Mouse (Mus musculus): ENCODE measurements at regions not wholly inside any gene's neighbourhood (a gene's known extent, or its start where the extent isn't known, plus 50 kb on each side); places are given as distances from the start of the nearest gene placed in this dataset.
A peak's percentile ranks its signal among the peaks of the same experiment; 100 is the strongest.

DNA sequence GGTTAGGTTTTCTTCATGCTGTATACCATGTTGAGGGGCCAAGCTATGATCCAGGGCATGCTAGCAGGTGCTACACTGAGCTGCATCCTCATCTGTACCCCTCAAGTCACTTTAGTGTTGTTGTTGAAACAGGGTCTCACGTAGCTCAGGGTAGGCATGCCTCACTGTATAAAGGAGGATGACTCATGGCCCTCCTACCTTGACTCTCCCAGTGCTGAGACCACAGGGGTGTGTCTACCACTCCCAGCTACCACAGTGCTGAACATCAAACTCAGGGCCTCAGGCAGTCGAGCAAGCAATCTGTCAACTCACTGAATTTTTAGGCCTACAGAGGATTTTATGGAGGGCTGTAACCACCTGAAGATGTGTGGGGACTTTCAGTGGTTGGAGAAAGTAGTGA lies 258.5 kb downstream of the Ankrd50 start:
- Histone ChIP-seq H3K9ac (no peak overlapping the region), H3K4me2 (no peak overlapping the region), H3K4me1 (ENCODE audit: insufficient read depth) (no peaks in the 10 kb centered on the region), H3K27ac (ENCODE audit: low read depth) (no peak overlapping the region), H3K4me3 (ENCODE audit: low read depth, low read length) (no peak overlapping the region), H3K27me3 (ENCODE audit: insufficient read depth, low read length) (no peaks in the 10 kb centered on the region), H3K9me3 (ENCODE audit: low read depth, low read length) (no peaks in the 10 kb centered on the region), H3K36me3 (ENCODE audit: insufficient read depth) (no peaks in the 10 kb centered on the region)
- ATAC-seq (ENCODE audit: insufficient read depth) (no peak), DNase-seq (no peak)
- 56% methylated on average over 2 of the region's 2 CpGs for WGBS
- no peak for TF ChIP-seq CTCF (IDR thresholded peaks at IDR 0.05; ENCODE audit: low read depth)

DNA sequence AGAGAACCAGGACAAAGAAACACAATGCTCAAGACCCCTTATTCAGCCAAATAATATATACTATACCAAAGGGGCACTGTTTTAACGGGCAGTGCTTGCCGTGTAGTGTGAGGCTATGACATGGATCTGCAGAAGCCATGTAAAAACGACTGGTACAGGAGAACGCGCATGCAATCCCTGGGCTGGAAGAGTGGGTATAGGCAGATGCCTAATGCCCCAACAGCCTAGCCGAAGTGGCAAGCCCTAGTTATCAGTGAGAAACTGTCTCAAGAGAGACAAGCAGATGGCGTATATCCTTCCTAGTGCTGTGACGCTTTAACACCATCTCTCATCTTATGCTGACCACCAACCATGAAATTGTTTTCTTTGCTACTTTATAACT lies 262.8 kb downstream of the Ankrd50 start:
- Histone ChIP-seq H3K27ac (ENCODE audit: low read depth) (no peak overlapping the region), H3K4me2 (peak overlapping the region; percentile 24; the same call in 1 of the 2 replicates), H3K9ac (no peak overlapping the region), H3K9me3 (ENCODE audit: low read depth, low read length) (no peaks in the 10 kb centered on the region), H3K4me3 (ENCODE audit: low read depth, low read length) (no peak overlapping the region), H3K4me1 (ENCODE audit: insufficient read depth) (no peaks in the 10 kb centered on the region), H3K27me3 (ENCODE audit: insufficient read depth, low read length) (no peaks in the 10 kb centered on the region), H3K36me3 (ENCODE audit: insufficient read depth) (no peaks in the 10 kb centered on the region)
- DNase-seq (no peak), ATAC-seq (ENCODE audit: insufficient read depth) (no peak; the same call in 1 of the 2 replicates)
- TF ChIP-seq CTCF (IDR thresholded peaks at IDR 0.05; ENCODE audit: low read depth) = no peak
- WGBS = 73% methylated on average over 8 of the region's 8 CpGs

DNA sequence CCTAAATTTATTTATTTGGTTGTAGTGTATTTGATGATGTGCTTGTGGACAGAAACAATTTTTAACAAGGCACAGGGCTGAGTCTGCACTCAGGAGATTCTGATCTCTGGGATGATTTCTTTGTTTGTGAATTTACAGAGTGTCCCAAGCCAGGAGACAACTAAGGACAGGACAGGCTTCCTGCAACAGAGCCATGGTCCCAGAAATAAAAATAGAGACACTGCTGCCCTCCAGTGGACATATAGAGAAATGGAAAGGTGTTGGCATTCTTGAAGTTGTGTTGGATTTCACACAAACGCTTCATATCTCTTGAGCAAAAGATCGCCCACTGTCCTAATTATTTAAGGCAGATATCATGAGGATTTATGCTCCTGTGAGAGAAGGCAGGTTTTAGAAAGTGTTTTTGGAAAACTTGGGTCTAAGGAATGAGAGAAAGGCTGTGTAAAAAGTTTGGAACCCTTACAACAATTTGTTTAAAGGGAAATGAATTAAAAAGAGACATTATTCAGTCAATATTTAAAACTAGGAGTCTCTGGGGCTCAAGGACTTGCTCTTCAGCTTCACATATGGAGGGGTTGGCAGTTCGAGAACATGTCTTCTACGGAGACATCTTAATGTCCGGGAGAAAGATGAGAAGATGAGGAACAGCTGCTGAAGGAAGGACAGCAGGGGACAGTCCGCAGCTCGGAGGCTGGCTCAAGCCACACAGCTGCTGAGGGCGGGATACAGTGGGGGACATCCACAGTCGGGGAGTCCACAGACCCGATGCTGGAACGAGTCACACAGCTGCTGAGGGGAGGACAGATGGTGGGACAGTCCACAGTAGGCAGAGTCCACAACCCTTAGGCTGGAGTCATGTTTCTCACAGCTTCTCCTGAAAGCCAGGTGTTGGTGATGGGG lies 263.5 kb downstream of the Ankrd50 start:
- no peak overlapping the region for H3K4me3 ChIP-seq (ENCODE audit: low read depth, low read length)
- H3K4me2 ChIP-seq = peak overlapping the region; percentile 24
- no peaks in the 10 kb centered on the region for H3K9me3 ChIP-seq (ENCODE audit: low read depth, low read length)
- H3K36me3 ChIP-seq (ENCODE audit: insufficient read depth) = no peaks in the 10 kb centered on the region
- H3K27ac ChIP-seq (ENCODE audit: low read depth) = no peak overlapping the region
- no peaks in the 10 kb centered on the region for H3K27me3 ChIP-seq (ENCODE audit: insufficient read depth, low read length)
- ATAC-seq (ENCODE audit: insufficient read depth) (peak; percentile 74; the same call in 1 of the 2 replicates), DNase-seq (peak; percentile 86)
- WGBS = 30% methylated on average over 11 of the region's 11 CpGs
- no peaks in the 10 kb centered on the region for H3K4me1 ChIP-seq (ENCODE audit: insufficient read depth)
- peak; percentile 85 for TF ChIP-seq CTCF (IDR thresholded peaks at IDR 0.05; ENCODE audit: low read depth)
- no peak overlapping the region; the same call in 1 of the 2 replicates for H3K9ac ChIP-seq

DNA sequence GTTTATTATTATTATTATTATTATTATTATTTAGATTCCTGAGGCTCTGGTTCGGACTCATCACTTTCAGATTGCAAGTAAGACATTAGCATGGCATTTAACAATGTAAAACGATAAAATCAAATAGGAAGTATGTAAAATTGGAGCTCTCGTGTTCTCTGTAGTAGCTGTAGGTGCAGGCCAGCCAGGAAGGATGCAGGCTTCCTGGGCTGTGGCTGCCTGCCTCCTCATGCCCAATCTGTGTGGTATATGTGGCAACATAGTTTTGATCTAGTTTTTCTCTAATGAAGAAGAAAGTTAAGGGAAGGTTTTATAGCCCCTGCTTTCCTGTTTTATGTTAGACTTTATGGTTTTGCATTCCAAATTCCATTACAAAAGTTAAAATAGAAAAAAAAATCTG lies 275.6 kb downstream of the Ankrd50 start:
- H3K4me3 ChIP-seq (ENCODE audit: low read depth, low read length) = no peak overlapping the region
- H3K4me2 ChIP-seq = no peak overlapping the region
- H3K27me3 ChIP-seq (ENCODE audit: insufficient read depth, low read length) = no peaks in the 10 kb centered on the region
- H3K27ac ChIP-seq (ENCODE audit: low read depth) = no peak overlapping the region
- WGBS = 82% methylated on average over 3 of the region's 3 CpGs
- no peaks in the 10 kb centered on the region for H3K9me3 ChIP-seq (ENCODE audit: low read depth, low read length)
- no peaks in the 10 kb centered on the region for H3K4me1 ChIP-seq (ENCODE audit: insufficient read depth)
- ATAC-seq (ENCODE audit: insufficient read depth) (no peak), DNase-seq (no peak)
- no peaks in the 10 kb centered on the region for H3K36me3 ChIP-seq (ENCODE audit: insufficient read depth)
- TF ChIP-seq CTCF (IDR thresholded peaks at IDR 0.05; ENCODE audit: low read depth) = no peak
- H3K9ac ChIP-seq = no peak overlapping the region

DNA sequence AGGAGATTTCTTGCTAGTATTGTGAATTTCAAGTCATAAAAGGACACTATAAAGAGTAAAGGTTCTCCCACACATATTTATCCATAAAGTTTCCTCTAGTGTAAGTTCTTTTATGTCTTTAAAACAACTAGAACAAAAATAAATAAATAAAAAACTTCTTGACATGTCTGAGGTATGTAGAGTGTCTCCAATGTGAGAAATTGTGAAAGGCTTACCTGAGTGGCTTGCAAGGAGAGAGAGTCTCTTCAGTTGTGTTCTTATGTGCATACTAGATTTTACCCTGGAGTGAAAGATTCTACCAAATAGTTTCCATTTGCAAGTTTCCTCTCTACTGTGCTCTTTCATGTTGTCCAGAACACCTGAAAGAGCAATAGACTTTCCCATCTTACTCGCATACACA lies 276.8 kb downstream of the Ankrd50 start:
- ATAC-seq (ENCODE audit: insufficient read depth) = no peak
- H3K36me3 ChIP-seq (ENCODE audit: insufficient read depth) = no peaks in the 10 kb centered on the region
- H3K4me2 ChIP-seq = no peak overlapping the region
- H3K4me1 ChIP-seq (ENCODE audit: insufficient read depth) = no peaks in the 10 kb centered on the region
- DNase-seq = no peak
- H3K9me3 ChIP-seq (ENCODE audit: low read depth, low read length) = no peaks in the 10 kb centered on the region
- no peak overlapping the region for H3K4me3 ChIP-seq (ENCODE audit: low read depth, low read length)
- H3K27ac ChIP-seq (ENCODE audit: low read depth) = no peak overlapping the region
- 81% methylated on average over 1 of the region's 1 CpGs for WGBS
- H3K9ac ChIP-seq = no peak overlapping the region
- no peak for TF ChIP-seq CTCF (IDR thresholded peaks at IDR 0.05; ENCODE audit: low read depth)
- no peaks in the 10 kb centered on the region for H3K27me3 ChIP-seq (ENCODE audit: insufficient read depth, low read length)

DNA sequence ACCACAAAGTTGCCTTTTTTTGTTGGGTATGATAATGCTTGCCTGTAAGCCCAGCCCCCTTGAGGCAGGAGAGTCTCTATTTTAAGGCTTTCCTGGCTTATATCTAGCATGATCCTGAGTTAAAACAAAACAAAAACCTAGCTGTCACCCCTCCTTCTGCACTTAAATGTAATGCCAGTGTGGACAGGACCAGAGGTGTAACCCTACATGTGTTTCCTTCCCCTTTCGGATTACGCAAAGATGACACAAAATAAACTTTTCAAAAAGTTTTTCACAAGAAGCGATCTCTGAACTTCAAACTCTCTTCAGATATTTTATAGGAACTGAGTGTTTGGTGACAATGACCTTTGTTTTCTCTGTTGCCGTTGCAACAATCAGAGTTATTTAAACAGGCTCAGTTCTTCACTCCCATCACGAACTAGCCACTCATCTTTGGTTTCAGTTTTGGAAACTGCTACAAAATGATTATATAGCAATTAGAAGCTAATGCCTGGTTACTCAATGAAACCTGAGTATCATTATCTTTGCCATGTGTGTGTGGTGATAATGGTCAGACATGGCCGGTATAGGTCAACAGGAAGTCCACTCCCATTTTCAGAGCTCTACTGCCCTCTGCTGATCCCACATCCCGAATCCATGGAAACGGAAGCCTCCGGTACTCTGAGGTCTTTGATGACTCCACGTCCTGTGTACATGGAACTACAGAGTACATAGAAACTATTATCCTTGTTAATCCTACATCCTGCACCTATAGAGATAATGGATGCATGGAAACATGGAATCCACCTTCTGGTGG lies 282.6 kb downstream of the Ankrd50 start:
- Histone ChIP-seq H3K9me3 (ENCODE audit: low read depth, low read length) (no peaks in the 10 kb centered on the region), H3K9ac (no peak overlapping the region), H3K4me1 (ENCODE audit: insufficient read depth) (no peaks in the 10 kb centered on the region), H3K4me2 (no peak overlapping the region), H3K27ac (ENCODE audit: low read depth) (no peak overlapping the region), H3K36me3 (ENCODE audit: insufficient read depth) (no peaks in the 10 kb centered on the region), H3K27me3 (ENCODE audit: insufficient read depth, low read length) (no peaks in the 10 kb centered on the region), H3K4me3 (ENCODE audit: low read depth, low read length) (no peak overlapping the region)
- peak; percentile 84 for DNase-seq
- 52% methylated on average over 10 of the region's 10 CpGs for WGBS
- no peak for ATAC-seq (ENCODE audit: insufficient read depth)
- TF ChIP-seq CTCF (IDR thresholded peaks at IDR 0.05; ENCODE audit: low read depth) = peak; percentile 71

DNA sequence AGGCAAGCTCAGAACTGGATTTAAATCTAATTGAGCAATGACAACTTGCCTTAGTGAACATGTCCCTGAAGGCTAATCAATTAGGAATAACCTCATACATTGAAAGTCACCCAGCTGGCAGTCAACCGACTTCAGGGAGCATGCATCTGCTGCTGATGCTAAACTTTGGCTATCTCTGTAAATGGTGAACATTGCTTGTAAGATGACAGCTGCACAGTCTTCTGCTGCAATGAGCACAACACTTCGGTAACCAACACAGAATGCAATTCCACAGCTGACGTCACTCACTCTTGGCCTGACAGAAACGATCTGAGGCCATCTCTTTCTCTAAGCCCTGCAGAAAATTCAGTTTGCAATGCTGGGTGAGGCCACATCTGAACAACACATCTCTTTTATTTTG lies 290.6 kb downstream of the Ankrd50 start:
- no peak overlapping the region for H3K9ac ChIP-seq

More for the DNA sequence above, 290.6 kb downstream of the Ankrd50 start:
- no peak for TF ChIP-seq CTCF (IDR thresholded peaks at IDR 0.05; ENCODE audit: low read depth)
- Histone ChIP-seq H3K4me1 (ENCODE audit: insufficient read depth) (no peaks in the 10 kb centered on the region), H3K4me2 (no peak overlapping the region), H3K36me3 (ENCODE audit: insufficient read depth) (no peaks in the 10 kb centered on the region), H3K4me3 (ENCODE audit: low read depth, low read length) (no peak overlapping the region), H3K27me3 (ENCODE audit: insufficient read depth, low read length) (no peaks in the 10 kb centered on the region), H3K9me3 (ENCODE audit: low read depth, low read length) (no peaks in the 10 kb centered on the region), H3K27ac (ENCODE audit: low read depth) (no peak overlapping the region)
- 54% methylated on average over 4 of the region's 4 CpGs for WGBS
- DNase-seq (peak; percentile 45), ATAC-seq (ENCODE audit: insufficient read depth) (no peak)
